Mouse (Mus musculus): ENCODE measurements around the gene Pmch. TPM values are rescaled to one million over a fixed set of nuclear protein-coding genes. Genes with fewer than 3 reads are reported as not detected.

Gene Pmch
- 0.34 and 0.35 TPM in 2 replicates for polyA plus RNA-seq (2015; fragmentation: Nextera tagmentation; extraction: Ambion mirVana)

DNA sequence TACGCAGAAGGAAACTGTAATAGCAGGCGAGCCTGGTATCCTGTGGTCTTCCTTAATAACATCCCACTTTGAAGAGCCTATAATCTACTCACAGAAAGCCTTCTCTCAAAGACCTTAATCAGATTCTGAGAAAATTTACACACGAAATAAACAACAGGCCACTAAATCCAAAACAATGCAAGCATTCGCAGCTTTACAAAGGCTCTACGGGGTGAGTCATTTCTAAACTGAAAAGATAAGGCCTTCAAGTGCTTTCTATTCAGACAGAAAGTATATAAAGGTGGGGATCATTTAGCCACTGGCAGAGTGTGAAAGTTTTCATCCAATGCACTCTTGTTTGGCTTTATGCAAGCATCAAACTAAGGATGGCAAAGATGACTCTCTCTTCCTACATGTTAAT lies at the start of gene Pmch:
Pmch (plus strand) TSS at position 301 of the 400 bp plus-strand sequence.

Other genes with a start within 250 kb of the Pmch start
- gene Igf1, start 232.8 kb upstream of the Pmch start, polyA plus RNA-seq (2015; fragmentation: Nextera tagmentation; extraction: Ambion mirVana), result 8.1 and 12.1 TPM in 2 replicates
- gene Parpbp, start 55.9 kb downstream of the Pmch start, polyA plus RNA-seq (2015; fragmentation: Nextera tagmentation; extraction: Ambion mirVana), result 11.1 and 12.5 TPM in 2 replicates
- gene Nup37, start 55.9 kb downstream of the Pmch start, polyA plus RNA-seq (2015; fragmentation: Nextera tagmentation; extraction: Ambion mirVana), result 48.9 and 49.1 TPM in 2 replicates
- gene Washc3, start 110.0 kb downstream of the Pmch start, polyA plus RNA-seq (2015; fragmentation: Nextera tagmentation; extraction: Ambion mirVana), result 44.6 and 51.2 TPM in 2 replicates

All from spleen, postnatal 0 days (tissue).